Mouse (Mus musculus): Measurements from ENCODE around the gene Acot6. TPM values are rescaled to one million over a fixed set of nuclear protein-coding genes. Genes with fewer than 3 reads are reported as not detected.
A peak's percentile ranks its signal among the peaks of the same experiment; 100 is the strongest.

Gene Acot6
- polyA plus RNA-seq, 1 experiment from 2014 or later, result 1.0 TPM

DNA sequence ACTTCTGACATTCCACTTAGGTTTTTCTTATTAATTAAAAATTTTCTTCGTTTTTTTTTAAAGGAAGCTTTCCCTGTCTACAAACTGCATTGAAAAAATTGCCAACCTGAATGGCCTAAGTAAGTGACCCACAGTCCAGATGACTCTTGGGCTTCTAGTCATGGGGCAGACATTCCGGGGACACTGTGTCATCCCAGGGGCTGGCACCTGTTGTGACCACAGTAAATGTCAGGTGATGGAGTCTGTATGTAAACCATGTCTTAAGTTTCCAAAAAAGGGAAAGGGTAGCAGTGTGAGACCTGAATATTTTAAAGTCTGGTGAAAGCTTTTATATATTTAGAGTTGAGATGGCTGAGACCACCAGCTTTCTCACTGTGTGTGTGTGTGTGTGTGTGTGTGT is 26.4 kb downstream of the Acot6 start:
- Histone ChIP-seq H3K36me3 (replicated peaks; ENCODE audit: control insufficient read depth, insufficient read depth, low read depth, low read length) (no peaks in the 10 kb centered on the region), H3K9me3 (replicated peaks; ENCODE audit: control insufficient read depth, low read length) (no peaks in the 10 kb centered on the region), H3K4me2 (ENCODE audit: low read depth, low read length) (no peak overlapping the region), H3K4me1 (ENCODE audit: control insufficient read depth, insufficient read depth, low read length) (no peaks in the 10 kb centered on the region), H3K27ac (replicated peaks; ENCODE audit: low read depth, low read length) (no peak overlapping the region), H3K27me3 (ENCODE audit: control insufficient read depth, insufficient read depth, low read length) (no peaks in the 10 kb centered on the region), H3K9ac (replicated peaks; ENCODE audit: low read length) (no peak overlapping the region), H3K4me3 (ENCODE audit: low read depth, low read length) (no peak overlapping the region)
- 87% methylated on average over 2 of the region's 2 CpGs for WGBS
- DNase-seq (ENCODE audit: low spot score) (no peak), ATAC-seq (replicated peaks; ENCODE audit: insufficient number of reproducible peaks, low FRiP score, low TSS enrichment, low read depth) (no peak)

DNA sequence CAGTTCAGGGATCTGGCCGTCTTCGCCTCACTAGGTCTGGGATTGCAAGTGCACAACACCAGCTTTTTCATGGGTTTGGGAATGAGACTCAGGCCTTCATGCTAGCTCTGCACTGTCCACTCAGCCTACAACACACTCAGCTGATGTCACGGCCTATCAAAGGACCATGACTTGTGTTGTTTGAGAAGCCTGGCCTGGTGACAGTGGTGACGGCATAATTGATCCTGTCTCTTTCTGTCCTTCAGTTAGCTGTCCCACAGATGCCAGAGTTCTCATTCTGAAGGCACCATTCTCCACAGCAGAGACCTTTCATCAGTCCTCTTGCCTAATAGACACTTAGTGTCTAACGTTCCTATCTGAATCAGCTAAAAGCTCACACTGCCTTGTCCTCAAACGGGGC is 28.1 kb downstream of the Acot6 start:
- 83% methylated on average over 6 of the region's 6 CpGs for WGBS
- Histone ChIP-seq H3K9me3 (replicated peaks; ENCODE audit: control insufficient read depth, low read length) (no peaks in the 10 kb centered on the region), H3K27ac (replicated peaks; ENCODE audit: low read depth, low read length) (no peak overlapping the region), H3K4me1 (ENCODE audit: control insufficient read depth, insufficient read depth, low read length) (no peaks in the 10 kb centered on the region), H3K4me2 (ENCODE audit: low read depth, low read length) (no peak overlapping the region), H3K27me3 (ENCODE audit: control insufficient read depth, insufficient read depth, low read length) (no peaks in the 10 kb centered on the region), H3K36me3 (replicated peaks; ENCODE audit: control insufficient read depth, insufficient read depth, low read depth, low read length) (no peaks in the 10 kb centered on the region), H3K9ac (replicated peaks; ENCODE audit: low read length) (no peak overlapping the region), H3K4me3 (ENCODE audit: low read depth, low read length) (no peak overlapping the region)
- DNase-seq (ENCODE audit: low spot score), result no peak
- ATAC-seq (replicated peaks; ENCODE audit: insufficient number of reproducible peaks, low FRiP score, low TSS enrichment, low read depth), result no peak

DNA sequence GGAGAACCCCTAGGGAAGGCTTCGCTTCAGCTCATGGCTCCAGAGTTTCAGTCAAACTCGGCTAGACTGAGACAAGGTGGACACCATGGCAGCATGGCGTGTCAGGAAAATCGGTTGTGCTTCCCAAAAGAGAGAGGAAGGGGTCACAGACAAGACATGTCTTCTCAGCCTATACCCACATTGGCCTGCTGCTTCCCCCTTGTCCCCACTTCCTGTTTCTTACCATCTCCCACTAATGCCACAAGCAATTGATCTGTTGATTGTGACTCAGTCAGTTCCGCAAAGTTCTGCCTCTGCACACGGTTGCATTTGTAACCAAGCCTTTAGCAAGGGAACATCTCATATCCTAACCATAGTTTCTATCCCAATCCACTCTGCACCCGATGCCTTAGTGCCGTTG is 29.5 kb downstream of the Acot6 start:
- Histone ChIP-seq H3K27ac (replicated peaks; ENCODE audit: low read depth, low read length) (no peak overlapping the region), H3K9ac (replicated peaks; ENCODE audit: low read length) (no peak overlapping the region), H3K27me3 (ENCODE audit: control insufficient read depth, insufficient read depth, low read length) (no peaks in the 10 kb centered on the region), H3K36me3 (replicated peaks; ENCODE audit: control insufficient read depth, insufficient read depth, low read depth, low read length) (no peaks in the 10 kb centered on the region), H3K4me1 (ENCODE audit: control insufficient read depth, insufficient read depth, low read length) (no peaks in the 10 kb centered on the region), H3K4me2 (ENCODE audit: low read depth, low read length) (no peak overlapping the region), H3K9me3 (replicated peaks; ENCODE audit: control insufficient read depth, low read length) (no peaks in the 10 kb centered on the region), H3K4me3 (ENCODE audit: low read depth, low read length) (no peak overlapping the region)
- WGBS, result 92% methylated on average over 8 of the region's 8 CpGs
- DNase-seq (ENCODE audit: low spot score), result no peak
- no peak for ATAC-seq (replicated peaks; ENCODE audit: insufficient number of reproducible peaks, low FRiP score, low TSS enrichment, low read depth)

DNA sequence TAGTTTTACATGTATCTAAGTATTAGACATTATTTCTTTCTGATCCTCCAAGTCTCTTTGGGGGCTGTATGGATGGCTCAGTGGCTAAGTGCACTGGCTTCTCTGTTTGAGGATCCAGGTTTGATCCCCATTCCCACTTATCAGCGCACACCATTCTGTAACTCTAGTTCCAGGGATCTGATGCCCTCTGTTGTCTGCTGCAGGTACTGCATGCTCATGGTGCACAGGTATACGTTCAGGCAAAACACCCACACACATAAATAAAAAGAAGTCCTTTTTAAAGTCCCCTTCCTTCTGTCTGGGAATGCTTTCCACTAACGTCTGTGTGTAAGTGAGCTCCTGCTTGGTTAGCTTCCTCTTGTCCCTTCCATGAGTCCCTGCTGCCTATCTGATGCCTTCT is 31.8 kb downstream of the Acot6 start:
- H3K36me3 ChIP-seq (replicated peaks; ENCODE audit: control insufficient read depth, insufficient read depth, low read depth, low read length), result no peaks in the 10 kb centered on the region
- DNase-seq (ENCODE audit: low spot score), result peak; percentile 66
- ATAC-seq (replicated peaks; ENCODE audit: insufficient number of reproducible peaks, low FRiP score, low TSS enrichment, low read depth), result no peak
- 48% methylated on average over 3 of the region's 3 CpGs for WGBS
- H3K27ac ChIP-seq (replicated peaks; ENCODE audit: low read depth, low read length), result no peak overlapping the region
- no peak overlapping the region for H3K9ac ChIP-seq (replicated peaks; ENCODE audit: low read length)
- no peaks in the 10 kb centered on the region for H3K27me3 ChIP-seq (ENCODE audit: control insufficient read depth, insufficient read depth, low read length)
- no peaks in the 10 kb centered on the region for H3K9me3 ChIP-seq (replicated peaks; ENCODE audit: control insufficient read depth, low read length)
- H3K4me2 ChIP-seq (ENCODE audit: low read depth, low read length), result no peak overlapping the region
- H3K4me3 ChIP-seq (ENCODE audit: low read depth, low read length), result no peak overlapping the region
- no peaks in the 10 kb centered on the region for H3K4me1 ChIP-seq (ENCODE audit: control insufficient read depth, insufficient read depth, low read length)

- 94% methylated on average over 7 of the region's 7 CpGs for WGBS
- H3K4me1 ChIP-seq (ENCODE audit: control insufficient read depth, insufficient read depth, low read length), result no peaks in the 10 kb centered on the region
- no peak for DNase-seq (ENCODE audit: low spot score)
These were observed 36.7 kb downstream of the Acot6 start for GRCm38 (mm10) chr12:84137131-84137530.

DNA sequence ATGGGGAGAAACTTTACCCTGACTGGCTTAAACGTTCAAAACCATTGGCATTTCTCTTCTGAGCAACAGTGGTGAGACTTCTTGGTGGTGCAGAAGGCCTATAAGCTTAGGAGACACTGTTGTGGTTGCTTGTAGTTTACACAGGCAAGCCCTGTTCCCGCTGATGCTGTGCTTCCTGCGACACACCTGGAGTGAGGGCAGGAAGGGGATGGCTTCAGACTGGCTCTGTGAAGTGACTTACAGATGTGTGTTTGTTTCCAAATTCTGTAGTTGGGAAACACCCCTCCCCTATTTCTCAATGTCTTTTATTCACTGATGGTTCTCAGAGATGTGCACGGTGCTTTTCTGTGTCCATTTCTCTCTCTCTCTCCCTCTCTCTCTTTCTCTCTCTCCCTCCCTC is 39.7 kb downstream of the Acot6 start:
- DNase-seq (ENCODE audit: low spot score), result no peak
- H3K9me3 ChIP-seq (replicated peaks; ENCODE audit: control insufficient read depth, low read length), result no peaks in the 10 kb centered on the region

More at GRCm38 (mm10) chr12:84137131-84137530, 36.7 kb downstream of the Acot6 start:
- H3K9me3 ChIP-seq (replicated peaks; ENCODE audit: control insufficient read depth, low read length), result no peaks in the 10 kb centered on the region
- H3K36me3 ChIP-seq (replicated peaks; ENCODE audit: control insufficient read depth, insufficient read depth, low read depth, low read length), result no peaks in the 10 kb centered on the region; the same call in 1 of the 2 replicates
- H3K9ac ChIP-seq (replicated peaks; ENCODE audit: low read length), result no peak overlapping the region
- no peak for ATAC-seq (replicated peaks; ENCODE audit: insufficient number of reproducible peaks, low FRiP score, low TSS enrichment, low read depth)
- no peak overlapping the region for H3K4me2 ChIP-seq (ENCODE audit: low read depth, low read length)
- H3K27me3 ChIP-seq (ENCODE audit: control insufficient read depth, insufficient read depth, low read length), result no peaks in the 10 kb centered on the region
- H3K27ac ChIP-seq (replicated peaks; ENCODE audit: low read depth, low read length), result no peak overlapping the region
- no peak overlapping the region for H3K4me3 ChIP-seq (ENCODE audit: low read depth, low read length)

GRCm38 (mm10) chr12:84141271-84141670 is 40.8 kb downstream of the Acot6 start:
- Histone ChIP-seq H3K27me3 (ENCODE audit: control insufficient read depth, insufficient read depth, low read length) (no peaks in the 10 kb centered on the region), H3K36me3 (replicated peaks; ENCODE audit: control insufficient read depth, insufficient read depth, low read depth, low read length) (no peaks in the 10 kb centered on the region; the same call in 1 of the 2 replicates), H3K9me3 (replicated peaks; ENCODE audit: control insufficient read depth, low read length) (no peaks in the 10 kb centered on the region), H3K4me2 (ENCODE audit: low read depth, low read length) (no peak overlapping the region), H3K9ac (replicated peaks; ENCODE audit: low read length) (no peak overlapping the region), H3K27ac (replicated peaks; ENCODE audit: low read depth, low read length) (no peak overlapping the region), H3K4me1 (ENCODE audit: control insufficient read depth, insufficient read depth, low read length) (no peaks in the 10 kb centered on the region), H3K4me3 (ENCODE audit: low read depth, low read length) (no peak overlapping the region)
- ATAC-seq (replicated peaks; ENCODE audit: insufficient number of reproducible peaks, low FRiP score, low TSS enrichment, low read depth), result no peak
- no peak for DNase-seq (ENCODE audit: low spot score)
- WGBS, result 82% methylated on average over 4 of the region's 4 CpGs

More for the DNA sequence above, 39.7 kb downstream of the Acot6 start:
- no peak overlapping the region for H3K9ac ChIP-seq (replicated peaks; ENCODE audit: low read length)
- no peak for ATAC-seq (replicated peaks; ENCODE audit: insufficient number of reproducible peaks, low FRiP score, low TSS enrichment, low read depth)
- H3K27me3 ChIP-seq (ENCODE audit: control insufficient read depth, insufficient read depth, low read length), result no peaks in the 10 kb centered on the region
- H3K4me3 ChIP-seq (ENCODE audit: low read depth, low read length), result no peak overlapping the region
- H3K4me2 ChIP-seq (ENCODE audit: low read depth, low read length), result no peak overlapping the region
- H3K4me1 ChIP-seq (ENCODE audit: control insufficient read depth, insufficient read depth, low read length), result no peaks in the 10 kb centered on the region
- no peak overlapping the region for H3K27ac ChIP-seq (replicated peaks; ENCODE audit: low read depth, low read length)
- WGBS, result 58% methylated on average over 4 of the region's 4 CpGs
- no peaks in the 10 kb centered on the region; the same call in 1 of the 2 replicates for H3K36me3 ChIP-seq (replicated peaks; ENCODE audit: control insufficient read depth, insufficient read depth, low read depth, low read length)

DNA sequence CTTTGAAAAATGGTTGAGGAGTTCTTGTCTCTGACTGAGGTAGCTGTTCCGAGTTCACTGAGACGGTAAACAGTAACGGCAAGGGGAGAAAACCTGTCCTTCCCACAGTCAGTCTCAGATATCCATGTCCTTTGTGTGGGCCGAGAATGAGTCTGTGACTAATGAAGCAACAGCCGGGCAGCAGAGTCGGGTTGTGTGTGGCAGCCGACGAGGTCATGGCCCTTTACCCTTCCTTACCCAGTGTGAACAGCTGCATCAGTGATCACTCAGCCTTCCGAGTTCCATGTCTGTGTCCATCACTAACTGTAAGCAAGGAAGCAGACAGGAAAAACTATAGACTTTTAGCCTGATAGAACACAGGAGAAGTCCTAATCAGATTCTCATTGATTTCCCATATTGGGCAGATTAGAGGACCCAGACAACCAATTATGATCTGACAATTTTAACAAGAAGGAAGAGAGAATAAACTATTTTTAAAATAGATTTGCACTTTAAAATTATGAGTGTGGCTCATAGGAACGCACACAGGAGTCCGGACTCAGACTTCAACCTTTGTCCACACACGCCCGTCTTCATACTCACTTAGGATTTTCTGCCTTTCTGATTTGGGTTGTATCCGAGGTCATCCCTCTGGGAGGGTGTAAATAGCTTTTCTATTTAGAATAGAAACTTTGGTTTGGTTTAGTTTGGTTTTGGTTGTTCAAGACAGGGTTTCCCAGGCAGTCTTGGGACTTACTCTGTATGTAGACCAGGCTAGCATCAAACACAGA is 42.0 kb downstream of the Acot6 start:
- Histone ChIP-seq H3K9ac (replicated peaks; ENCODE audit: low read length) (no peak overlapping the region), H3K36me3 (replicated peaks; ENCODE audit: control insufficient read depth, insufficient read depth, low read depth, low read length) (no peaks in the 10 kb centered on the region; the same call in 1 of the 2 replicates), H3K27me3 (ENCODE audit: control insufficient read depth, insufficient read depth, low read length) (no peaks in the 10 kb centered on the region), H3K4me2 (ENCODE audit: low read depth, low read length) (no peak overlapping the region), H3K4me1 (ENCODE audit: control insufficient read depth, insufficient read depth, low read length) (no peaks in the 10 kb centered on the region), H3K4me3 (ENCODE audit: low read depth, low read length) (no peak overlapping the region), H3K27ac (replicated peaks; ENCODE audit: low read depth, low read length) (no peak overlapping the region), H3K9me3 (replicated peaks; ENCODE audit: control insufficient read depth, low read length) (no peaks in the 10 kb centered on the region)
- WGBS, result 53% methylated on average over 14 of the region's 14 CpGs
- no peak for DNase-seq (ENCODE audit: low spot score)
- ATAC-seq (replicated peaks; ENCODE audit: insufficient number of reproducible peaks, low FRiP score, low TSS enrichment, low read depth), result no peak

Data from embryonic facial prominence, embryonic 11.5 days (tissue).